Mouse (Mus musculus) v-Abl transformed pro-B cells (cell line): Measurements from ENCODE around the gene Kif13a.

Experiments used
- in situ Hi-C, 2 experiments: fragments of 400-800 bp; cut with MboI; formaldehyde crosslinking; loops; one replicate each; pipeline ENCODE4 v1.15.1; 2025; ENCODE audit not compliant: unreplicated experiment in 2 of 2

Gene Kif13a

GRCm38 (mm10) chr13:46886497-46887261 is 43.0 kb downstream of the Kif13a start:
- in situ Hi-C loops = no loop called here

GRCm38 (mm10) chr13:46885759-46886060 is 44.0 kb downstream of the Kif13a start:
- in situ Hi-C loops = no loop called here

GRCm38 (mm10) chr13:46884898-46885758 is 44.5 kb downstream of the Kif13a start:
- in situ Hi-C loops = no loop called here

GRCm38 (mm10) chr13:46883976-46884375 is 45.7 kb downstream of the Kif13a start:
- in situ Hi-C loops = no loop called here

- in situ Hi-C loops = no loop called here
Observed at GRCm38 (mm10) chr13:46883381-46883780, 46.3 kb downstream of the Kif13a start.

GRCm38 (mm10) chr13:46880736-46881135 is 48.9 kb downstream of the Kif13a start:
- in situ Hi-C loops = no loop called here

GRCm38 (mm10) chr13:46880243-46880642 is 49.4 kb downstream of the Kif13a start:
- in situ Hi-C loops = no loop called here

GRCm38 (mm10) chr13:46877049-46877448 is 52.6 kb downstream of the Kif13a start:
- in situ Hi-C loops = no loop called here

- in situ Hi-C loops = no loop called here
Observed at GRCm38 (mm10) chr13:46875377-46875776, 54.3 kb downstream of the Kif13a start.

- in situ Hi-C loops = no loop called here
Observed at GRCm38 (mm10) chr13:46872732-46873131, 56.9 kb downstream of the Kif13a start.

- in situ Hi-C loops = no loop called here
Observed at GRCm38 (mm10) chr13:46872194-46872593, 57.5 kb downstream of the Kif13a start.

GRCm38 (mm10) chr13:46869464-46869863 is 60.2 kb downstream of the Kif13a start:
- in situ Hi-C loops = no loop called here

- in situ Hi-C loops = no loop called here
Observed at GRCm38 (mm10) chr13:46863169-46863748, 66.4 kb downstream of the Kif13a start.

GRCm38 (mm10) chr13:46859876-46860275 is 69.8 kb downstream of the Kif13a start:
- in situ Hi-C loops = no loop called here

GRCm38 (mm10) chr13:46859173-46859572 is 70.5 kb downstream of the Kif13a start:
- in situ Hi-C loops = no loop called here

- in situ Hi-C loops = no loop called here
Observed at GRCm38 (mm10) chr13:46858835-46859152, 70.9 kb downstream of the Kif13a start.

- in situ Hi-C loops = no loop called here
Observed at GRCm38 (mm10) chr13:46858143-46858834, 71.4 kb downstream of the Kif13a start.

- in situ Hi-C loops = no loop called here
Observed at GRCm38 (mm10) chr13:46854456-46854855, 75.2 kb downstream of the Kif13a start.

- in situ Hi-C loops = no loop called here
Observed at GRCm38 (mm10) chr13:46852470-46852869, 77.2 kb downstream of the Kif13a start.

- in situ Hi-C loops = loop anchor here (10.0 to 25.0 kb wide), 3 partner anchors 439 to 1617 kb away; no protein-coding TSS in a partner anchor
Observed at GRCm38 (mm10) chr13:46845456-46845855, 84.2 kb downstream of the Kif13a start.
